Mouse (Mus musculus): ENCODE measurements around the gene Rapgef4.

- no peak for TF ChIP-seq CTCF (IDR thresholded peaks at IDR 0.05; ENCODE audit: insufficient read depth, low read depth, low read length)
- TF ChIP-seq POLR2A (IDR thresholded peaks at IDR 0.05; ENCODE audit: insufficient read depth, low read depth, low read length): no peak
These were observed 14.3 kb upstream of the Rapgef4 start for GRCm38 (mm10) chr2:71966737-71967136.

Data from olfactory bulb, adult 2 months (tissue).